Mouse (Mus musculus): ENCODE data around the gene Fgf11.

The Fgf11 gene

DNA sequence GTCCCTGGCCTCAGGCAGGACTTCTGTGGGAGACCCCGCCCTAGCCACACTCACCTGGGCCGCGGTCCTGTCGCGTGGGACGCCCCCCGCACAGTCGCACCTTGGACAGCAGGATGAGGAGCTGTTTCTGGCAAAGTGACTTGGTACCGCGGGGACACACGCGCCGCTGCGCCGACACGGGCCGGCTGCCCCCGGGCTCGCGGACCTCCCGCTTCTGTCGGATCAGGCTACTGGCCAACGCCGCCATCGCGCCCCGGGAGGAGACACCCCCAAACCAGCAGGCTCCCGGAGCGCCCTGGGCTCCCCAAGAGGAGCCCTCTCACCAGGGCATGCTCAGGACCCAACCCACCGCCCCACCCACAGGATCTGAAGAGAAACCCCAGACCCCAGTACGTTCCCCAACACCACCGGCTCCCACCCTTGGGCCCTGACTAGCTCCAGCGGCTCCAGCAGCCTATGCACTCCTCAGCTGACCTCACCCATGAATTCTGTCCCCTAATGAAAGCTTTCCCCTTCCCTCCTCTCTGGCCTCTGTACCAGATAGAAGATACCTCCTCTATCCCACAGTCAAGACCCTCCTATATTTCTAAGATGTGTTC is at the start of gene Fgf11:
Gene Fgf11 (minus strand): TSS at position 479 of the 599 bp plus-strand sequence.
- DNase-seq (ENCODE audit: low spot score) = no peak

DNA sequence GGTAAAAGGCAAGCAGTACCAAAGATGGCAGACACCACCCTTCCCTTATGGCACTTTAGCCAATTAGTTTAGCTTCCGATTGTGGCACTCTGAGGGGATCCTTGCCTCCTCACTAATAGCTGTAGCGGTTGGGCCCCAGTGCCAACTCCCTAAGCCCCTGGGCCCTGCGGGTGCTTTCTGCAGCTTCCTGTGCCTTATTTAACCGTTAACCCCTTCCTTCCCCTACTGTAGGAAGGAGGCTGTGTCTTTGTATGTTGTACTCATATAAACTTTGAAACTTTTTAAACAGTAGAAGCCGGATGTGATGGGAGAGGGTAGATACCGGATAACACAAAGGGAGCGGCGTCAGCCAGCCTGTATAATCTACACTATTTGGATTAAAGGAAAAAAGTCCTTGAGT is 49.1 kb upstream of the Fgf11 start:
- DNase-seq (ENCODE audit: low spot score) = no peak

DNA sequence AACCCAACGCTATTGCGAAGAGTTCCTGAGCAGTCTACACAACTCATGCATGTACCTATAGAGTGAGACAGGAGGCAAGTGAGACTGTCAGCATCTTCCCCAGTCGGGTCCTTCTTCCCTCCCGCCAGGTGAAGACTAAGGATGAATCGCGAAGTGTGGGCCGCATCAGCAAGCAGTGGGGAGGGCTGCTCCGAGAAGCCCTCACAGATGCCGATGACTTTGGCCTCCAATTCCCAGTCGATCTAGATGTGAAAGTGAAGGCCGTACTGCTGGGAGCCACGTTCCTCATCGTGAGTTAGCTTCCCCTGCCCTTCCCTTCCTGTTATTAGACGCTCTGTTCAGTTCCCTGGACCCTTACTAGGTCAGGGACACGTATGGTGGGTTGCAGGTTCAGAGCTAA is 48.2 kb upstream of the Fgf11 start:
- no peak for DNase-seq (ENCODE audit: low spot score)

DNA sequence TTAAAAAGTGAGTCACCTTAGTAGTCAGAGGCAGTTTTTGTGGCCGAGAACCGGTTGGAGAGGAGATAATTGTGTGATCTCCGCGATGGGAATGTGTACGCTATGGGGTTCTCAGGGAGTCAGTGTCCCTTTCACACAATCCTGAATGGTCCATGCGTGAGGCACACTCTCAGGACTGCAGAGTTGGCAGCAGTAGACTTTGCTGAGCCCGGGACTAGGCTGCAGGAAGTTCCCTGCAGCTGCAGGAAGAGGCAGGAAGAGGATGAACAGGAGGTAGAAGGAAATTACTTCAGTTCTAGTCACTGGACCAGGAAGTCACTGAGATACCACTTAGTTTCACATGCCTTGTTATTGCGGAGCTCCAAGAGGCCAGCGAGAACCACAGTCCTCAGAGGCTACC is 47.5 kb upstream of the Fgf11 start:
- no peak for DNase-seq (ENCODE audit: low spot score)

DNA sequence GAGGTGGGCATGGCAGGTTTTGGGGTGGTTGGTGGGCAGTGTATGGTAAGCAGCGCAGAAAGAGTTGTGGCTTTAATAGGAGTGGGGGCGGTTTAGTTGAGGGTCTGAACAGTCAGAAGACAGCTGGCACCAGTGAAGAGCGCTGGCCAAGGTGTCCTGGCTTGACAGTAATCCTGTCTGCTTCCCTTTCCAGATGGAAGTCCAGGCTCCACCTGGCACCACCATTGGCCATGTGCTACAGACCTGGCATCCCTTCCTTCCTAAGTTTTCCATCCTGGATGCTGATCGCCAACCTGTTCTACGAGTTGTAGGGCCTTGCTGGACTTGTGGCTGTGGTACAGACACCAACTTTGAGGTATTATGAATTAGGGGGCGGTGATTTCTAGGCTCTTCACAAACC is 46.4 kb upstream of the Fgf11 start:
- no peak for DNase-seq (ENCODE audit: low spot score)

DNA sequence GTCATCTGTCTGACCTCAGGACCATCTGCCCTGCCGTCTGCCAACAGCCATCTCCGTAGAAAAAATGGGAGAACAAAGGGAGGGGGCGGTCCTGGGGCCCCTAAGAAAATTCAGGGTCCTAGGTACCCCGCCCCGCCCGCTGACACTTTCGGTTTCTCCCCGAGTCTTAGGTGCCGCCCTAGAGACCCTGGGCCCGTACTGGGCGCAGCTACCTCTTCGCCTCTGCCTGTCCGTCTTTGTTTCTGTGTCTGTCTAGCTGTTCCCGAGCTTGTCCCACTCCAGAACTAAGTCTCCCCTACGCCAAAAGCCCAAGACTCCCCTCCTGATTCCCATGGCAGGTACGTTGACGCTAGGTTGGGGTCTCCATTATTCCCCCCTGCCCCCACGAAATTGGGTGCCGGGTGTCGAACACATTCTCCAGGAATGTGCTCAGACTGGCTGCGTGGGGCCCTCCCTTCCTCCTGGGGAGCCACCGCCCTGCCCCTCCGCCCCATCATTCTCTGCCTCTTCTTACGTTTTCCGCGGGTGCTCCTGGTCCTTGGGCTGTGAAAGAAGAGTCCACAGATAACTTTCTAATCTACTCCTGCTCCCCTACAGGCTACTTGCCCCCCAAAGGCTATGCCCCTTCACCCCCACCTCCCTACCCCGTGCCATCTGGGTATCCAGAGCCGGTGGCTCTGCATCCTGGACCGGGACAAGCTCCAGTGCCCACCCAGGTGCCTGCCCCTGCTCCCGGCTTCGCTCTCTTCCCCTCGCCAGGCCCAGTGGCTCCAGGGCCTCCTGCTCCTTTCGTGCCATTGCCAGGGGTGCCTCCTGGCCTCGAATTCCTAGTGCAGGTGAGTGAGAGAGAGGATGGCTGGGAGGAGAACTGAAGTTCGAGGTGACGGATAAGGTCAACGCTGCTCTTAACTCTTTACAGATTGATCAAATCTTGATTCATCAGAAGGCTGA is 45.4 kb upstream of the Fgf11 start:
- DNase-seq (ENCODE audit: low spot score) = no peak

DNA sequence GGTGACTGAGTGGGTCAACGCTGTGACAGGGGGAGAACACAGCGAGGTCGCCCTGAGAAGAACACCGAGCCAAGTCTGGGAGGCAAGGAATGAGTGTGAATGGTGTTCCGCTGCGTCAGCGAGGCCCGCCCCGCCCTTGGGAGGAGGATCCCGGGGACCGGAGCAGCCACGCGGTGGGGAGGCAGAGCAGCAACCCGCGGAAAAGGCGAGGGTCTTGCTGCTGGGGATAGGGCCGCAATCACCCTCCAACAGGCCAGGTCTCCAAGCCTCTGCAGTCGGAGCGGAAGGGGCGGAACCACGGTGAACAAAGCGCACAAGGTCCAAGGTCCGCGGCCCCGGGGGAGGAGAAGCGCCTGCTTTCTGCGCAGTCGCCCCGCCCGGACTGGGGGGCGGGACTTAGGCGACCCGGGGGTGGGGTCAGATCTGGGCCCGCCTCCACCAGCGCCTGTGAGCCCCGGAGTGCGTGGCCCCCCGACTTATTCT is 44.6 kb upstream of the Fgf11 start, which contains the start of gene Plscr3:
Gene Plscr3 (plus strand): TSS at position 179 of the 483 bp plus-strand sequence.
- peak; percentile 86 for DNase-seq (ENCODE audit: low spot score)

DNA sequence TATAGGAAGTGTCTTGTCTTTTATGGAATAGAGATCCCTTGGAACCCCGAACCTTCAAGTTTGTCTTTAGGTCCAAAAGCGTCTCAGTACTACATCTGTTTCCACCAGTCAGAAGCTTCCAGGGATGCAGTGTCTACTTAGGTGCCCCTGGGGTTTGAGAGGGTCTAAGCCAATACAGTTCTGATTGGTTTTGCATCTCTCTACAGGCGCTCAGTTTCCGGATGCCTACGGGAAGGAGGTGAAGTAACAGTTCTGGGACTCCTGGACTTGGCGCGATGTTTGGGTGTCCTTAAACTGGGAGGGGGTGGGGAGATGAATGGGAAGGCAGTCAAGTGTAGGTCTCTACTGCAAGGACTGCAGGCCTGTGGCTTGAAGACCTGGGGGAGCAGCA is 37.1 kb upstream of the Fgf11 start:
- DNase-seq (ENCODE audit: low spot score) = peak; percentile 56

DNA sequence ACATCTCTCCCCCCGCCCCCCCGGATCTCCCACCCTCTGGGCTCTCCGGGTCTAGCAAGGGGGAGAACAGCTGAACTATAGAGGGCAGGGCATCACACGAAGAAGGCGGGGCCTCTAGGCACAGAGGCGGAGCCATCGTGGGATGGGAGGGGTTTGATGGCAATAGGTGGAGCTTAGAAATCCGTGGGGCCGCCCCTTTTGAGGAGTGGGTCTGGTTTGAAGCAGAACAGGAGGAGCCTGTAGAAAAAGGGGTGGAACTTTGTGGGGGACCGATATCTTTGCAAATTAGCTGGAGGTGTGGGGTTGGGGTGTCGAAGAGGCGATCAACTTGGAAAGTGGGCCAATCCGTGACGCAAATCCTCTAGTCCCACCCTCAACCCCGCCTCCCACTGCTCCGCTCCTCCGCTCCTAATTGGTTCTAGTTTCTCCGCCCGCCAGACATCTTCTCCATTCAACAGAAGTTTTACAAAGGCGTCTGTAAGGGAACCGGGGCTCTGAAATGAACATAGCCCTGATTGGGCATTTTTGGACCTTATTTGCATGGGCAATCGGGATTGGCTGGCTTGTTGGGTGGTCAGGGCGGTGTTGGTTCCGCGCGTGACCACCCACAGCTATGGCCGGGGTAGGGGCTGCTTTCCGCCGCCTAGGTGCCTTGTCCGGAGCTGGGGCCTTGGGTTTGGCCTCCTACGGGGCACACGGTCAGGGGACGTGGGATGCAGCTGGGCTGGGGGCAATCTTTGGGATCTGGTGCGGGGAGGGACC is 36.5 kb upstream of the Fgf11 start, which contains the start of gene Tmem256:
Gene Tmem256 (plus strand): TSS at position 563 of the 762 bp plus-strand sequence.
- peak; percentile 98 for DNase-seq (ENCODE audit: low spot score)

DNA sequence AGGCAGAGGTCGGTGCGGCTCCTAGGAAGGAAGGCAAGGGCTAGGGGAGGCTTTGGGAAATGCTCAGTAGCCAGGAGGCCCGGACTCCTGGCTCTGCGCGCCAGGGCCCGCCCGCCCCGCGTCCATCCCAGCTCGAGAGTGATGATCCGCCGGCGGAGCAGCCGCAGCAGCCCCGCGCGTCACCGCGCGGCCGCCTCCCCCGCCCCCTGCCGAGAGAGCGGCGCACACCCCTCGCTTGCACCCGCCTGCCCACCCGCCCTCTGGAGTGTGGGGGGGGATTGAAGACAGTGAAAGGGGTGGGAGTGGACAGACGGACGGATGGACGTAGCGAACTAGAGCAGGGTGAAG is 35.9 kb upstream of the Fgf11 start, which contains the start of gene Nlgn2:
Gene Nlgn2 (minus strand): TSS at position 181 of the 348 bp plus-strand sequence.
- no peak for DNase-seq (ENCODE audit: low spot score)

DNA sequence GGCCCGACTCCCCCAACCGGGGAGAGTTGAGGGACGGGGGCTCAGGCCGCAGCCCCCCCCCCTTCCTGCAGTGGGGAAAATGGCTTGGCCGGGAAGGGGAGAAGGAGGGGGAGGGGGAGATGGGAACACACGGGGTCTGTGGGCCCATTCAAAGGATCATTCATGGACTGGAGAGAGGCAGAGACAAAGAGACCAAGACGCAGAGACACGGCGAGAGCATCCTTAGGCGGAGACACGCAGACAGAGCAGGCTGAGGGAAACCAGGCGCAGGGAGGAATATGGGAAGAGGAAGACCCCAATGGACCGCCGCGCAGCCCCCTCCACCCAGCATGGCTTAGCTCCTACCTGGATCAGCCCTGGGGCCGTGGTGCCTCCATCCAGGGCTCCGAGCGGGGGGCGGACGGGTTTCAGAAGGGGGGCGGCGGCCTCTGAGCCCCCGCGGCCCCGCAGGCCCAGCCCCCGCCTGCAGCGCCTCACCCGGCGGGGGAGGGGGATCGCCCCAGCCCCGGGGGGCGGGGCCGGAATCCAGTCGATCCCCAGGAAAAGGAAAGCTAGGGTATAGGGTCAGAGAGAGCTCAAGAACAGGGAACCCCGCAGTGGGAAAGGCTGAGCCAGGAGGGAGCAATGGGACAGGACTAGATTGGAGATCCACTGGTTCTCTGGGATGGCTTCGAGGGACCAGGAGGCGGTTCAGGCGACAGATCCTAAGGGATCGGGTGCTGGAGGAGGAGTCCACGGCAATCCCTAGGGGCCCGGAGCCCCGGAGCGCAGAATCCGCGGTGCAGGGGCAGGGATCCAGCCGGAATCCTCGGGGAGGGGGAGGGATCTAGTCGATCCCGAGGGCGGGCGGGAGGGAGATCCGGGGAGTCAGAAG is 35.3 kb upstream of the Fgf11 start:
- peak; percentile 23 for DNase-seq (ENCODE audit: low spot score)

DNA sequence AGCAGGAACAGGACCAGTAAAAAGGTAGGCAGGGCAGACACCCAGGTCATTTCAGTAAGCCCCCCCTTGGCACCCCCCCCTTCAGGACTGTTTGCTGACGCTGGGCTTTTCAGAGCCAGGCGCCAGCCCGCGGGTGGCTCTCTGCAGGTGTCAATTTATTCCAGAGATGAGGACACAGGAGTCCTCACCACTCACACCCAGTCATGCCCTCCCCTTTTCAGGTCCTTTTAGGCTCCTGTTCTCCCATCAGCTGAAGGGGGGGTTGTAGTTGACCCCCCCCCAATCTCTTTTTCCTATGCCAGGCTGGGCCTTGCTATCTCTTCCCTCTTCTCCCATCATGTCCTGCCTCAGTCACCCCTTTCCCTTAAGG is 34.3 kb upstream of the Fgf11 start:
- no peak for DNase-seq (ENCODE audit: low spot score)

DNA sequence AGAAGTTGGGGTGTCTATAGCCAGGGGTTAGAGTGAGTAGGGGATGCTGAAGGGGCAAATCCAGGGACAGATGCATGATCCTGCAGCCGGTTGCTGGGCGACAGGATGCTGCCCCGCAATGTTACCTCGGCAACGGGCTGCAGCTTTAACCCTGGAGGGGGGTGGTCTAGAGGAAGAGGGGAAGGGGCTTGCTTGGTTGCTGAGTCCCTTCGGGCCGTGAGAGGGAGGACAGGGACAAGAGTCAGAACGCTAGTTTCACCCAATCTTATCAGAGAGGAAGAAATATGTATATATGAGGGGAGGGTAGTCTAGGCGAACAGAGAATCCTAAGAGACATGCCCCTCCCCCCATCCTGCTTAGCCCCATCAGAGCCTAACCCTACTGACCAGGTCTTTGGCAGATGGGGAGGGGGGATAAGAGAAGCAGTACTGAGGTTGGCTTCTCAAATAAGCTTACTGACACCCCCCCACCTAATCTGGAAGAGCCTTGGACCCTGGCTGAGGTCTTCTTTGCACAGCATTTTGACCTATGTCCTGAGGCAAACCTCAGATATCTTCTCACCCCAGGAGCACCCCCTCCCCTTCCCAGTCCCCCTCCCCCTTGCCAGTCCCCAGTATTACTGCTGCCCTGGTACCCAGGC is 33.8 kb upstream of the Fgf11 start:
- no peak for DNase-seq (ENCODE audit: low spot score)

DNA sequence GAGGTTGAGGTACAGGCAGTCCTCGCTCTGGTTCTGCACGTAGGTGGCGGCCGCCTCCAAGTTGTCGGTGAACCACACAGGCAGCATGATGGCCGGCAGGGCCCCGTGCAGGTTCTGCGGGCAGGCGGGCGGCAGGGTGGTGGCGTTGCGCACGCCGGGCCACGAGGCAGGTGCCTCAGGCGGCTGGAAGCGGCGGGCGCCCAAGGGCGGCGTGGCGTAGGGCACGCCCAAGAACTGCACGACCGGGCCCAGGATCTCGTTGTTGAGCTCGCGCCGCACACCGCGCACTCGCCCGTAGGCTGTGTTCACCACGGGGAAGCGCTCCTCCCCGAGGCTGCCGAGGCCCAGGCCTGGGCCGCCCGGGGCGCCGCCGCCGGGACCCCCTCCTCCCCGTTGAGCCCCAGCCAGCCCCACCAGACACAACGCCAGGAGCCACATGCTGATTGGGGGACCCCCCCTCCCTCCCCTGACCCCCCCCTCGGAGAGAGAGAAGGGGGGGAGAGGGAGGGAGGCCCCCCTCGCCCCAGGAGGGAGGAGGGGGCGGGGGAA is 32.4 kb upstream of the Fgf11 start:
- DNase-seq (ENCODE audit: low spot score) = no peak

DNA sequence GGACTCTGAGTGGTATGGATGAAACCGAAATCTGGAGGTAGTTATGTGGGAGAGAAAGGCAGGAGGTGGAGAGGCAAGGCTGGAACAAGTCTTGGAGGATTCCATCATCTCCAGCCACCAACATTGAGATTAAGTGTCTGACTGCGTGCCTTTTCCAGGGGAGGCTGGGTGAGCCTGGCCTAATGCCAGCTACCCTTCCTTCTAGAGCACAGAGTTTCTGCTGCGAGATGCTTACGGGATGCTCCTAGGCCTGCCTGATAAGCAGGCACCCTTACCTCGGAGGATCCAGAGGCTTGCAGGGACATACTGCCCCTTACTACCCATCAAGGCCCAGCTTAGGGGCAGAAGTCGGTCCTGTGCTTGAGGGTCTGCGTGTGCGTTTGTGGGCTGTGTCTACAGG is 31.9 kb upstream of the Fgf11 start:
- DNase-seq (ENCODE audit: low spot score) = no peak

DNA sequence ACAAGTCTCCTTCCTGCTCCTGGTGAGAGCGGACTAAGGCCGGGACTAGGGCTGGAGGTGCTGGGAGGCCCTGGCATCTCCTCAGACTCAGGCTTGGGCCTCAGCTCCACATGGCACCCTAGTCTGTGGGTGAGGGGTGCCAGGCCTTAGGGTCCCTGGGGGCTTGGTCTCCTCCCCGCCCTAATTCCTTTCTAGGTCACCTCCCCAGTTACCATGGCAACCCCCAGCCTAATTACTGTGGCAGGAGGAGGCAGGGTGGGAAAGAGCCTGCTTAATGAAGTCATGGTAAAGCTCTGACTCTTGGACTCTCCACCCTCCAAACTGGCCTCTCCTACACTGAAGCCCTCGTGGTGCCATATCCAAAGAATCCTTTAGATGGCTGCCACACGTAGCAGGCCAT is 27.2 kb upstream of the Fgf11 start:
- DNase-seq (ENCODE audit: low spot score) = no peak

DNA sequence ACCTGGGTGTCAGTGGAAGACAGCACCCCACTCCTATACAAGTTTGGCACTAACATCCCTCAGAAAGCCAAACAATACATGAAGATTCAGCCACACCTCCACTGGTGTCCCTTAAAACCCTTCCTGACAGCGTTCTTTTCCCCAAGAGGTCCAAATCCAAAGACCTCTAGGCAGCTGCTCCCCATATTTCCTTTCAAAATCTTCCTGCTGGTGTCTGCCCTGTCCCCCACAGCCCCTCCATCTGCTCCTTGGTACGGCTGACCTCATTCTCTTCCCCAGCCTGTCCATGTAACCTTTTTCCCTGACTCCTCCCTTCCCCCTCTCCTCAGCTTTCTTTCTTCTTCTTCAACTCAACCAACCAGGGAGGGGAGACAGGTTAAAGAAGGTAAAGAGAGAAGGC is 21.8 kb upstream of the Fgf11 start:
- DNase-seq (ENCODE audit: low spot score) = no peak

DNA sequence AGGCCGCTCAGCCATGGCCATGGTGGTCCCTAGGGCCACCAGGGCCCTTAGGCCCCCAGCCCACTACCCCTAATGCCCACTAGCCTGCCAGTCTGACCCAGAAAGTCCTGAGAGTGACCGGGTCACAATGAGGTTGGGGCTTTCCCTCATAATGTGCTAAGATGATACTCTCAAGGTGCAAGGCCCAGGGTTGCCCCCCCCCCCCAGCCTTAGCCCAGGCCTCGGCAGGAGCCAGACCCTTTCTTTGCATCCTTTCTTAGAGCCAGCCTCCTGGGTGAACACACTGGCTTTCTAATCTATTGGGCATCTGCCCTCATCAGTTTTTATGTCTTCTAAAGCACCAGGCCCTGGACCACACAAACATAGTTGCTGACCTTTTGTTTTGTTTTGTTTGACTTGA is 20.4 kb upstream of the Fgf11 start, which contains the start of gene Spem1:
Gene Spem1 (minus strand): TSS at position 101 of the 400 bp plus-strand sequence.
- no peak for DNase-seq (ENCODE audit: low spot score)

DNA sequence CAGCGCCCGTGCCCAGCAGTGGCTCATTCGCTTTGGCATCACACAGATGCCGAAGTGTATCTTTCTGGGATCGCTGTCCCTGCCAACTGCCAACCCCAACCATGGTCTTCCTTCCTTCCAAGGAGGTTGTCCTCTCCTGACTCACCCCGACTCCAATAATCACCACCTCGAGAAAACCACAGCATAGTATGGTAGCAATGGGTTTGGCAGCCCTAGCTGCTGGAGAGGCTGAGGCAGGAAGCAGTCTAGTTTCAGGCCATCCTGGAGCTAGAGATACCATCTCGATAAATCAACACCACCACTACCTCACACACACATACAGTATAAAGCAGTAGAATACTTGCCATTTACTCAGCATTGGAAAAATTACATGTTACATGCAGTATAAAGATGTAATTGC is 17.2 kb upstream of the Fgf11 start:
- no peak for DNase-seq (ENCODE audit: low spot score)

DNA sequence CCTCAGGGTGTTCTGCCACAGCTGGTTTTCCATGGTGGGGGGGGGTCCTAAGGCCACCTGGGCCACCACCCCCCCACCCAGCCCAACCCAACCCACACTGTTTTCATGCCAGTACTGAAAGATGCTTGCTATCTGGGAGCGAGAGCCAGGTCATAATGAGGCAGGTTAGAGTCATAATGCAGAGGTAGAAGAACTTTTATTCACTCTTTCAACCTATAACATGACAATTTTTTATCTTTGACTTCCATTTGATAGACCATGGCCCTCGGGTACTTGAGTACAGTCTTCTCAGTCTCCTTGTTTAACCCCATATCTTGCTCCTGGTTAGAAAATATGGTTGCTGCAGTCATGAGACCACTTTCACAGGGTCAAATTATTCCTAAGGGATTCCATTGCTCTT is 16.7 kb upstream of the Fgf11 start, which contains the start of gene Spem2:
Gene Spem2 (minus strand): TSS at position 101 of the 400 bp plus-strand sequence.
- DNase-seq (ENCODE audit: low spot score) = no peak

All from adipocyte (in vitro differentiated cells).